13 mouse cellular contexts compared by ENCODE assay signal in the genomic region with DNA sequence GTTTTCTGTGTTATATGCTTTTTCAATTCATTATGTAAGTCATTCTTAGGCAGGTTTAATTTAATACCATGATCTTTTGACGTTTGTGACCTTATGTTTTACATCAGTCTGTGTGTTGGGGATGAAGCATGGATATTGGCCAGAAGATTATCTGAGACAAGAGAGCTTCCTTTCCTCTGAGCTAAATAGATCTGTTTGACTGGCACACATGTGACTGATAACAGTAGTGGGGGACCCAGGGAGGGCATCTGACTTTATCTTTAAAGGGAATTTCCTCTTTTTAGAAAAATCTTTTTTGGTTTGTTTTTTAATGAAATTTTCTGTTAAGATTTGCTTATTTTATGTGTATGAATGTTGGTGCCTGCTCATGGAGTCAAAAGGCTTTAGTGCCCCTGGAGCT.
"Had no signal": no experiment of that assay in that cellular context is flagged by ENCODE, and none has a peak within 500 bp of the region (broad histone marks: within the 10 kb centered on the region; RNA-seq: fewer than 3 reads in every experiment).

No protein-coding gene starts in this region.

- H3K4me3 ChIP-seq: midbrain, embryonic 13.5 days; midbrain, embryonic 15.5 days; neural tube, embryonic 13.5 days; neural tube, embryonic 15.5 days; stomach, embryonic 15.5 days had no signal

- H3K4me1 ChIP-seq: midbrain, embryonic 13.5 days; midbrain, embryonic 15.5 days; neural tube, embryonic 13.5 days; neural tube, embryonic 15.5 days; stomach, embryonic 15.5 days had no signal

- H3K27me3 ChIP-seq: midbrain, embryonic 13.5 days; midbrain, embryonic 15.5 days; neural tube, embryonic 13.5 days; neural tube, embryonic 15.5 days; stomach, embryonic 15.5 days had no signal

- H3K9me3 ChIP-seq: midbrain, embryonic 13.5 days; midbrain, embryonic 15.5 days; neural tube, embryonic 13.5 days; neural tube, embryonic 15.5 days; stomach, embryonic 15.5 days had no signal

- H3K36me3 ChIP-seq: midbrain, embryonic 13.5 days; midbrain, embryonic 15.5 days; neural tube, embryonic 13.5 days; neural tube, embryonic 15.5 days; stomach, embryonic 15.5 days had no signal

- DNase-seq: lung, adult 18-20 months; lung, embryonic 14.5 days; lung, postnatal 10 days; retina, postnatal 1 day; right cerebral cortex, adult 18-20 months; thymus, adult 2 months; thymus, postnatal 25 days; thymus, postnatal 4 days had no signal

- ATAC-seq: midbrain, embryonic 13.5 days; midbrain, embryonic 15.5 days had no signal
